Mouse (Mus musculus): ENCODE measurements around the gene Fopnl.

DNA sequence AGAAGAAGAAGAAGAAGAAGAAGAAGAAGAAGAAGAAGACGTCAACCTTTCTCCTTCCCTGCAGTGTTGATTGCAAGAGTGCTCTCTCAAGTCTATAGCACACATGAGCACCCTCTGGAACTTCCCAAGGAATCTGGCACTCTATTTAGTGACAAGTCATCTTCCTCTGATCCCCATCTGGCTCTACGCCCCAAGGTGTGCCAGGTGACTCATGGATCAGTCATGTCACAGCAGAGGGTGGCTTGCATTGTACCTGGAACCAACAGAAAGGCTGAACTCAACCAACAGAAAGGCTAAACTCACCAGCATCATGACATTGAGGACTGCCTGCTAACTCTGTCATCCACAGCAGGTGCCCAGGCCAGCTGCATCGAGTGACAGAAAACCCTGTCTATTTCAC, 2.5 kb upstream of the Fopnl start:
- TF ChIP-seq CTCF (IDR thresholded peaks at IDR 0.05; ENCODE audit: low read depth) (no peak), EP300 (IDR thresholded peaks at IDR 0.05; ENCODE audit: low read depth) (no peak)

Data from liver, postnatal 0 days (tissue).